Mouse (Mus musculus) CH12.LX (cell line): Measurements from ENCODE around the gene Brca1. TPM values are rescaled to one million over a fixed set of nuclear protein-coding genes. Genes with fewer than 3 reads are reported as not detected.
A peak's percentile ranks its signal among the peaks of the same experiment; 100 is the strongest.

Experiments used
- DNase-seq: peaks from one replicate; pipeline ENCODE4 v3.0.0-alpha.2; 2013; ENCODE audit errors: extremely low read depth
- H3K27ac ChIP-seq: 2 replicates; pipeline ENCODE4 v1.5.1; 2012; ENCODE audit warnings: low read depth, mild to moderate bottlenecking, control low read depth, moderate library complexity; ENCODE audit not compliant: insufficient read depth
- H3K27me3 ChIP-seq: replicated peaks from 2 replicates; pipeline ENCODE3; 2012; ENCODE audit warnings: inconsistent platforms
- H3K36me3 ChIP-seq, 2 experiments: replicated peaks in 1 of 2; 2 replicates each; pipeline versions ENCODE3 to v1.6.1; 2012; ENCODE audit warnings: inconsistent platforms in 1 of 2, low read length in 1 of 2, mild to moderate bottlenecking in 1 of 2, mixed read lengths in 1 of 2, moderate library complexity in 1 of 2; ENCODE audit not compliant: control insufficient read depth in 1 of 2, insufficient read depth in 1 of 2
- H3K4me1 ChIP-seq, 2 experiments: 2 replicates each; pipeline ENCODE4 v1.6.1; 2012; ENCODE audit warnings: inconsistent platforms in 1 of 2, moderate library complexity in 1 of 2; ENCODE audit not compliant: insufficient read depth in 2 of 2, control insufficient read depth in 1 of 2
- H3K4me2 ChIP-seq: 2 replicates; pipeline ENCODE4 v1.6.1; 2012; ENCODE audit warnings: low read depth, mild to moderate bottlenecking, control low read depth; ENCODE audit not compliant: poor library complexity, insufficient read depth, severe bottlenecking
- H3K4me3 ChIP-seq, 3 experiments: fragments of 150-350 bp in 1 of 3; sonication (generic) in 1 of 3; replicated peaks in 1 of 3; 2 replicates each; pipeline versions ENCODE3 to v1.5.1; 2011 to 2012; ENCODE audit warnings: low read depth in 2 of 3, low read length in 2 of 3, mild to moderate bottlenecking in 2 of 3, moderate library complexity in 2 of 3, control low read depth in 1 of 3, improper control_type of control experiment in 1 of 3, inconsistent platforms in 1 of 3, mixed read lengths in 1 of 3; ENCODE audit not compliant: poor library complexity in 1 of 3
- H3K79me2 ChIP-seq: replicated peaks from 2 replicates; pipeline ENCODE4 v1.6.1; 2012; ENCODE audit warnings: mild to moderate bottlenecking, moderate library complexity; ENCODE audit not compliant: control insufficient read depth, poor library complexity, insufficient read depth, severe bottlenecking; ENCODE audit errors: extremely low read depth
- H3K9ac ChIP-seq: 2 replicates; pipeline ENCODE4 v1.6.1; 2012; ENCODE audit warnings: low read depth, mild to moderate bottlenecking, control low read depth, moderate library complexity; ENCODE audit not compliant: insufficient read depth
- H3K9me3 ChIP-seq: replicated peaks from 2 replicates; pipeline ENCODE3; 2012; ENCODE audit warnings: low read length, inconsistent platforms, mixed read lengths
- BHLHE40 ChIP-seq: IDR thresholded peaks from 2 replicates; pipeline ENCODE4 v1.6.1; 2011; ENCODE audit warnings: mild to moderate bottlenecking, low read depth, low read length, improper control_type of control experiment
- CTCF ChIP-seq, 2 experiments: IDR thresholded peaks in 1 of 2; conservative IDR thresholded peaks in 1 of 2; 2 replicates each; pipeline ENCODE4 v1.5.1; 2011 to 2012; ENCODE audit warnings: low read depth in 2 of 2, low read length in 2 of 2, improper control_type of control experiment in 1 of 2, inconsistent platforms in 1 of 2, mild to moderate bottlenecking in 1 of 2, moderate library complexity in 1 of 2
- ELF1 ChIP-seq: IDR thresholded peaks from 2 replicates; pipeline ENCODE4 v1.6.1; 2014; ENCODE audit warnings: low read depth, mild to moderate bottlenecking, inconsistent platforms, low read length, improper control_type of control experiment
- ETS1 ChIP-seq: conservative IDR thresholded peaks from 2 replicates; pipeline ENCODE4 v1.6.1; 2012; ENCODE audit warnings: low read depth, mild to moderate bottlenecking, inconsistent platforms, low read length, improper control_type of control experiment, moderate library complexity
- JUND ChIP-seq: conservative IDR thresholded peaks from 2 replicates; pipeline ENCODE4 v1.6.1; 2011; ENCODE audit warnings: low read depth, low read length, improper control_type of control experiment
- NELFE ChIP-seq: IDR thresholded peaks from 2 replicates; pipeline ENCODE4 v1.6.1; 2011; ENCODE audit warnings: low read depth, low read length, improper control_type of control experiment
- PAX5 ChIP-seq: IDR thresholded peaks from 2 replicates; pipeline ENCODE4 v1.6.1; 2012; ENCODE audit warnings: low read length, inconsistent platforms, mixed read lengths
- POLR2A ChIP-seq: IDR thresholded peaks from 2 replicates; pipeline ENCODE4 v1.6.1; 2011; ENCODE audit warnings: low read depth, mild to moderate bottlenecking, improper control_type of control experiment, low read length
- RAD21 ChIP-seq: IDR thresholded peaks from 2 replicates; pipeline ENCODE4 v1.6.1; 2011; ENCODE audit warnings: low read depth, mild to moderate bottlenecking, low read length, improper control_type of control experiment, moderate library complexity
- RCOR1 ChIP-seq: conservative IDR thresholded peaks from 2 replicates; pipeline ENCODE4 v1.6.1; 2012; ENCODE audit warnings: low read depth, mild to moderate bottlenecking, inconsistent platforms, low read length, improper control_type of control experiment
- SIN3A ChIP-seq: IDR thresholded peaks from 2 replicates; pipeline ENCODE4 v1.6.1; 2012; ENCODE audit warnings: low read length, improper control_type of control experiment, inconsistent platforms
- TBP ChIP-seq: conservative IDR thresholded peaks from 2 replicates; pipeline ENCODE4 v1.6.1; 2011; ENCODE audit warnings: low read depth, low read length, improper control_type of control experiment
- ZC3H11A ChIP-seq: IDR thresholded peaks from 2 replicates; pipeline ENCODE4 v1.6.1; 2012; ENCODE audit warnings: low read depth, mild to moderate bottlenecking, inconsistent platforms, low read length, improper control_type of control experiment
- ZKSCAN1 ChIP-seq: IDR thresholded peaks from 2 replicates; pipeline ENCODE4 v1.6.1; 2012; ENCODE audit warnings: low read depth, inconsistent platforms, low read length, improper control_type of control experiment, borderline replicate concordance
- ZMIZ1 ChIP-seq: IDR thresholded peaks from 2 replicates; pipeline ENCODE4 v1.6.1; 2012; ENCODE audit warnings: low read depth, mild to moderate bottlenecking, inconsistent platforms, low read length, improper control_type of control experiment
- dilution Hi-C: fragments of 300-500 bp; cut with MboI; formaldehyde crosslinking; loops from 2 replicates; pipeline ENCODE4 v1.14.3; 2020; ENCODE audit warnings: low sequenced_read_pairs; ENCODE audit not compliant: extremely low pct_unique_long_range_greater_than_20kb, extremely low pct_ligation_motif_present
- in situ Hi-C: fragments of 300-500 bp; cut with MboI; formaldehyde crosslinking; loops from 3 replicates; pipeline ENCODE4 v1.14.3; 2019; ENCODE audit warnings: low sequenced_read_pairs, low pct_ligation_motif_present, low pct_unique_long_range_greater_than_20kb, mixed read lengths
- polyA plus RNA-seq: library from polyadenylated mRNA; unstranded; fragments of >175 nt; gene quantifications from 2 replicates; pipeline ENCODE4 v1.2.1, GENCODE M21; 2012; ENCODE audit warnings: low read depth; ENCODE audit not compliant: insufficient read length
- total RNA-seq, 2 experiments: library from RNA; depleted of rRNA; stranded (reverse); fragments of 300-350 nt in 1 of 2; fragments of >200 nt in 1 of 2; gene quantifications; 2 replicates each; pipeline ENCODE4 v1.2.3; 2012 to 2014

Brca1 gene
- total and polyA plus RNA-seq, 3 experiments, result 31.3 to 37.5 (median 33.0) TPM

DNA sequence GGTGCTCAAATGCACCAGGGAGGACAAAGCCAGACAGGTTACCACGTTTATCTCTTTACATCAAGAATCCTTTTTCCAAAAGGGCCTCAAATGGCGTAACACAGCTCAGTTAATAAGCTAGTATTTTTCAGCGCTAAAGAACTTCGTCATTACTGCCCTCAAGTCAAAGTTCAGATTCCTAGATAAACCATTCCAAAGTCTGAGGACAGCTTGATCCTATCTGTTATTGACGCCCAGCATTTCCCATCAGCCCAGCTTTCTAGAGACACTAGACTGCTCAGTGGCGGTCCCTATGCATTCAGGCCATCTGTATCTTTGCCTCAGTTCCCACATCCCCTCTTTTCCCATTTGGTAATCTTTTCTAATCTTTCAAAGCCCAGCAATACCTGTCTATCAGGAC is 32.4 kb downstream of the Brca1 start:
- TF ChIP-seq ZKSCAN1 (no peak), NELFE (no peak), ELF1 (no peak), RAD21 (no peak), RCOR1 (no peak)
- DNase-seq, result no peak
- Histone ChIP-seq H3K4me2 (no peak overlapping the region), H3K4me3 (no peak overlapping the region), H3K27me3 (no peaks in the 10 kb centered on the region), H3K36me3 (peaks cover 39 to 86% of the 10 kb centered on the region in 2 experiments), H3K79me2 (no peaks in the 10 kb centered on the region), H3K9me3 (no peaks in the 10 kb centered on the region), H3K4me1 (no peaks in the 10 kb centered on the region), H3K27ac (no peak overlapping the region), H3K9ac (no peak overlapping the region)
- dilution Hi-C loops, result no loop called here
- in situ Hi-C loops, result no loop called here

DNA sequence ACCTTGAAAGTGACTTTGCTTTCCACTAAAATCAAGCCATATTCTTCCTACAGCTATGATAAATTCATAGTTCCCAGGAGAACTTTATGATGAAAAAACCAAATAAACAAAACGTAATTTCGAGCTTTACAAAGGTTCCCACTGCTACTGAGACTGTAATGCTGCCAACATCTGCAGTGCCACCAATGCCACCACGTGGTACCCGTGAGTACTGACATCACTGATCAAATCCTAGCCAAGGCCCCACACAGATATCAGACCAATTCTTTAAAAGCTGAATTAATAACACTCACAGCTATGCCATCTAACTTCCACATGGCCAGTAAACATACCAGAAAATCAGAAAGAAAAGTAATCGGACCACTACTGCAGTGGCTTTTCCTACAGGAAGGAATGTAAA is 32.8 kb downstream of the Brca1 start:
- TF ChIP-seq RAD21, result no peak; the same call in 1 of the 2 replicates
- 0 out of 4 replicates have a peak, but pooled peaks of 1 of the 2 experiments have one; percentile 2 for TF ChIP-seq CTCF (conservative IDR thresholded peaks at IDR 0.05 in 1 of 2, IDR thresholded peaks at IDR 0.05 in 1 of 2; ENCODE audit: low read depth in 2 of 2, low read length in 2 of 2)
- no peaks in the 10 kb centered on the region for H3K4me1 ChIP-seq
- no peak overlapping the region for H3K4me3 ChIP-seq
- no peak overlapping the region for H3K9ac ChIP-seq
- H3K9me3 ChIP-seq, result no peaks in the 10 kb centered on the region
- no peak for DNase-seq
- no peaks in the 10 kb centered on the region for H3K79me2 ChIP-seq
- no peak overlapping the region for H3K27ac ChIP-seq
- H3K4me2 ChIP-seq, result no peak overlapping the region
- in situ Hi-C loops (no loop called here), dilution Hi-C loops (no loop called here)
- peaks cover 38 to 86% of the 10 kb centered on the region in 2 experiments for H3K36me3 ChIP-seq
- no peaks in the 10 kb centered on the region for H3K27me3 ChIP-seq

GRCm38 (mm10) chr11:101507090-101507489 is 44.7 kb downstream of the Brca1 start:
- in situ Hi-C loops, result no loop called here
- Histone ChIP-seq H3K4me2 (no peak overlapping the region), H3K79me2 (no peaks in the 10 kb centered on the region), H3K27me3 (no peaks in the 10 kb centered on the region), H3K9me3 (no peaks in the 10 kb centered on the region), H3K4me3 (no peak overlapping the region), H3K27ac (no peak overlapping the region), H3K36me3 (peaks cover 62 to 89% of the 10 kb centered on the region in 2 experiments), H3K4me1 (0 out of 4 replicates have a peak, but pooled peaks cover 0 to 2% of the 10 kb centered on the region in 2 experiments), H3K9ac (no peak overlapping the region)
- TF ChIP-seq JUND (no peak), ETS1 (no peak), POLR2A (no peak), ZMIZ1 (no peak), SIN3A (no peak), TBP (no peak), BHLHE40 (no peak), PAX5 (no peak), ZC3H11A (no peak)
- DNase-seq, result no peak
- dilution Hi-C loops, result no loop called here
